Mouse (Mus musculus): ENCODE measurements around the gene Smim1. TPM values are rescaled to one million over a fixed set of nuclear protein-coding genes. Genes with fewer than 3 reads are reported as not detected.

Smim1 gene
- polyA plus RNA-seq, 1 experiment from 2014 or later, result 4.2 TPM

- Histone ChIP-seq H3K4me3 (ENCODE audit: low read depth, low read length) (peak within 1 kb of the TSS; percentile 98), H3K36me3 (ENCODE audit: control insufficient read depth, insufficient read depth, low read length) (peaks cover 35% of the 10 kb centered on the region), H3K9me3 (replicated peaks; ENCODE audit: control insufficient read depth, low read length) (no peaks in the 10 kb centered on the region), H3K27me3 (replicated peaks; ENCODE audit: control insufficient read depth, insufficient read depth, low read length) (no peaks in the 10 kb centered on the region), H3K9ac (ENCODE audit: low read length) (peak within 1 kb of the TSS; percentile 93), H3K4me1 (ENCODE audit: control insufficient read depth, insufficient read depth, low read length) (peaks cover 11% of the 10 kb centered on the region), H3K27ac (ENCODE audit: low read depth, low read length) (0 out of 2 replicates have a peak within 1 kb of the TSS, but pooled peaks have one; percentile 17), H3K4me2 (ENCODE audit: low read length) (peak within 1 kb of the TSS; percentile 99)
- ATAC-seq (peak; percentile 95), DNase-seq (ENCODE audit: low spot score) (peak; percentile 92)
- 2% methylated on average over 51 of the region's 59 CpGs for WGBS
Measured at GRCm38 (mm10) chr4:154011646-154012089, 14.4 kb downstream of the Smim1 start, which contains the start of gene Lrrc47. Gene Lrrc47, plus strand, starts transcription at chr4:154011731.

GRCm38 (mm10) chr4:154010907-154011645 lies 15.0 kb downstream of the Smim1 start:
- Histone ChIP-seq H3K36me3 (ENCODE audit: control insufficient read depth, insufficient read depth, low read length) (peaks cover 35% of the 10 kb centered on the region), H3K27me3 (replicated peaks; ENCODE audit: control insufficient read depth, insufficient read depth, low read length) (no peaks in the 10 kb centered on the region), H3K9me3 (replicated peaks; ENCODE audit: control insufficient read depth, low read length) (no peaks in the 10 kb centered on the region), H3K27ac (ENCODE audit: low read depth, low read length) (0 out of 2 replicates have a peak overlapping the region, but pooled peaks have one; percentile 17), H3K9ac (ENCODE audit: low read length) (peak overlapping the region; percentile 93), H3K4me3 (ENCODE audit: low read depth, low read length) (peak overlapping the region; percentile 98), H3K4me2 (ENCODE audit: low read length) (peak overlapping the region; percentile 99), H3K4me1 (ENCODE audit: control insufficient read depth, insufficient read depth, low read length) (peaks cover 11% of the 10 kb centered on the region)
- DNase-seq (ENCODE audit: low spot score) (no peak), ATAC-seq (peak; percentile 60; the same call in 1 of the 2 replicates)
- WGBS, result 28% methylated on average over 13 of the region's 13 CpGs

- Histone ChIP-seq H3K9me3 (replicated peaks; ENCODE audit: control insufficient read depth, low read length) (no peaks in the 10 kb centered on the region), H3K27me3 (replicated peaks; ENCODE audit: control insufficient read depth, insufficient read depth, low read length) (no peaks in the 10 kb centered on the region), H3K9ac (ENCODE audit: low read length) (no peak overlapping the region), H3K36me3 (ENCODE audit: control insufficient read depth, insufficient read depth, low read length) (peaks cover 48% of the 10 kb centered on the region), H3K27ac (ENCODE audit: low read depth, low read length) (no peak overlapping the region), H3K4me1 (ENCODE audit: control insufficient read depth, insufficient read depth, low read length) (peaks cover 3% of the 10 kb centered on the region), H3K4me2 (ENCODE audit: low read length) (no peak overlapping the region), H3K4me3 (ENCODE audit: low read depth, low read length) (no peak overlapping the region)
- ATAC-seq (no peak), DNase-seq (ENCODE audit: low spot score) (no peak)
- WGBS, result 69% methylated on average over 4 of the region's 4 CpGs
Measured at GRCm38 (mm10) chr4:154007759-154008158, 18.3 kb downstream of the Smim1 start.

GRCm38 (mm10) chr4:154006264-154006663 lies 19.8 kb downstream of the Smim1 start:
- no peaks in the 10 kb centered on the region for H3K4me1 ChIP-seq (ENCODE audit: control insufficient read depth, insufficient read depth, low read length)
- no peak overlapping the region for H3K4me2 ChIP-seq (ENCODE audit: low read length)
- H3K27ac ChIP-seq (ENCODE audit: low read depth, low read length), result no peak overlapping the region
- H3K9ac ChIP-seq (ENCODE audit: low read length), result no peak overlapping the region
- H3K27me3 ChIP-seq (replicated peaks; ENCODE audit: control insufficient read depth, insufficient read depth, low read length), result no peaks in the 10 kb centered on the region
- H3K9me3 ChIP-seq (replicated peaks; ENCODE audit: control insufficient read depth, low read length), result no peaks in the 10 kb centered on the region
- ATAC-seq, result no peak
- no peak for DNase-seq (ENCODE audit: low spot score)
- no peak overlapping the region for H3K4me3 ChIP-seq (ENCODE audit: low read depth, low read length)
- peaks cover 59% of the 10 kb centered on the region for H3K36me3 ChIP-seq (ENCODE audit: control insufficient read depth, insufficient read depth, low read length)
- 94% methylated on average over 6 of the region's 6 CpGs for WGBS

GRCm38 (mm10) chr4:154005488-154005887 lies 20.5 kb downstream of the Smim1 start:
- Histone ChIP-seq H3K4me3 (ENCODE audit: low read depth, low read length) (no peak overlapping the region), H3K9ac (ENCODE audit: low read length) (no peak overlapping the region), H3K36me3 (ENCODE audit: control insufficient read depth, insufficient read depth, low read length) (peaks cover 59% of the 10 kb centered on the region), H3K9me3 (replicated peaks; ENCODE audit: control insufficient read depth, low read length) (no peaks in the 10 kb centered on the region), H3K27me3 (replicated peaks; ENCODE audit: control insufficient read depth, insufficient read depth, low read length) (no peaks in the 10 kb centered on the region), H3K4me2 (ENCODE audit: low read length) (no peak overlapping the region), H3K4me1 (ENCODE audit: control insufficient read depth, insufficient read depth, low read length) (no peaks in the 10 kb centered on the region), H3K27ac (ENCODE audit: low read depth, low read length) (no peak overlapping the region)
- WGBS, result 89% methylated on average over 5 of the region's 5 CpGs
- ATAC-seq, result no peak
- no peak for DNase-seq (ENCODE audit: low spot score)

GRCm38 (mm10) chr4:153993505-153993904 lies 32.5 kb downstream of the Smim1 start:
- Histone ChIP-seq H3K9me3 (replicated peaks; ENCODE audit: control insufficient read depth, low read length) (no peaks in the 10 kb centered on the region), H3K4me1 (ENCODE audit: control insufficient read depth, insufficient read depth, low read length) (no peaks in the 10 kb centered on the region), H3K9ac (ENCODE audit: low read length) (no peak overlapping the region), H3K27ac (ENCODE audit: low read depth, low read length) (no peak overlapping the region), H3K36me3 (ENCODE audit: control insufficient read depth, insufficient read depth, low read length) (peaks cover 92% of the 10 kb centered on the region), H3K4me3 (ENCODE audit: low read depth, low read length) (no peak overlapping the region), H3K27me3 (replicated peaks; ENCODE audit: control insufficient read depth, insufficient read depth, low read length) (no peaks in the 10 kb centered on the region), H3K4me2 (ENCODE audit: low read length) (no peak overlapping the region)
- WGBS, result 91% methylated on average over 8 of the region's 8 CpGs
- ATAC-seq (no peak), DNase-seq (ENCODE audit: low spot score) (no peak)

GRCm38 (mm10) chr4:153992715-153993114 lies 33.3 kb downstream of the Smim1 start:
- H3K4me2 ChIP-seq (ENCODE audit: low read length), result no peak overlapping the region
- ATAC-seq, result no peak
- 91% methylated on average over 10 of the region's 10 CpGs for WGBS
- no peak overlapping the region for H3K4me3 ChIP-seq (ENCODE audit: low read depth, low read length)
- H3K9me3 ChIP-seq (replicated peaks; ENCODE audit: control insufficient read depth, low read length), result no peaks in the 10 kb centered on the region
- H3K27ac ChIP-seq (ENCODE audit: low read depth, low read length), result no peak overlapping the region
- H3K36me3 ChIP-seq (ENCODE audit: control insufficient read depth, insufficient read depth, low read length), result peaks cover 92% of the 10 kb centered on the region
- H3K27me3 ChIP-seq (replicated peaks; ENCODE audit: control insufficient read depth, insufficient read depth, low read length), result no peaks in the 10 kb centered on the region
- DNase-seq (ENCODE audit: low spot score), result no peak
- H3K9ac ChIP-seq (ENCODE audit: low read length), result no peak overlapping the region
- H3K4me1 ChIP-seq (ENCODE audit: control insufficient read depth, insufficient read depth, low read length), result no peaks in the 10 kb centered on the region

GRCm38 (mm10) chr4:153980470-153980869 lies 45.6 kb downstream of the Smim1 start:
- Histone ChIP-seq H3K4me1 (ENCODE audit: control insufficient read depth, insufficient read depth, low read length) (peaks cover 8% of the 10 kb centered on the region; the same call in 1 of the 2 replicates), H3K9me3 (replicated peaks; ENCODE audit: control insufficient read depth, low read length) (no peaks in the 10 kb centered on the region), H3K4me2 (ENCODE audit: low read length) (no peak overlapping the region), H3K4me3 (ENCODE audit: low read depth, low read length) (no peak overlapping the region), H3K36me3 (ENCODE audit: control insufficient read depth, insufficient read depth, low read length) (peaks cover 66% of the 10 kb centered on the region), H3K27me3 (replicated peaks; ENCODE audit: control insufficient read depth, insufficient read depth, low read length) (no peaks in the 10 kb centered on the region), H3K27ac (ENCODE audit: low read depth, low read length) (no peak overlapping the region), H3K9ac (ENCODE audit: low read length) (no peak overlapping the region)
- no peak for DNase-seq (ENCODE audit: low spot score)
- no peak for ATAC-seq
- WGBS, result 95% methylated on average over 11 of the region's 11 CpGs

- no peak overlapping the region for H3K4me2 ChIP-seq (ENCODE audit: low read length)
- no peak overlapping the region for H3K4me3 ChIP-seq (ENCODE audit: low read depth, low read length)
- ATAC-seq (no peak), DNase-seq (ENCODE audit: low spot score) (no peak)
- H3K27ac ChIP-seq (ENCODE audit: low read depth, low read length), result no peak overlapping the region
- peaks cover 53% of the 10 kb centered on the region for H3K36me3 ChIP-seq (ENCODE audit: control insufficient read depth, insufficient read depth, low read length)
- H3K27me3 ChIP-seq (replicated peaks; ENCODE audit: control insufficient read depth, insufficient read depth, low read length), result no peaks in the 10 kb centered on the region
- WGBS, result 94% methylated on average over 10 of the region's 10 CpGs
- H3K9ac ChIP-seq (ENCODE audit: low read length), result no peak overlapping the region
- H3K9me3 ChIP-seq (replicated peaks; ENCODE audit: control insufficient read depth, low read length), result no peaks in the 10 kb centered on the region
- peaks cover 8% of the 10 kb centered on the region; the same call in 1 of the 2 replicates for H3K4me1 ChIP-seq (ENCODE audit: control insufficient read depth, insufficient read depth, low read length)
Measured at GRCm38 (mm10) chr4:153979243-153979642, 46.8 kb downstream of the Smim1 start.
